Mouse (Mus musculus): ENCODE data around the gene Fxyd7.

DNA sequence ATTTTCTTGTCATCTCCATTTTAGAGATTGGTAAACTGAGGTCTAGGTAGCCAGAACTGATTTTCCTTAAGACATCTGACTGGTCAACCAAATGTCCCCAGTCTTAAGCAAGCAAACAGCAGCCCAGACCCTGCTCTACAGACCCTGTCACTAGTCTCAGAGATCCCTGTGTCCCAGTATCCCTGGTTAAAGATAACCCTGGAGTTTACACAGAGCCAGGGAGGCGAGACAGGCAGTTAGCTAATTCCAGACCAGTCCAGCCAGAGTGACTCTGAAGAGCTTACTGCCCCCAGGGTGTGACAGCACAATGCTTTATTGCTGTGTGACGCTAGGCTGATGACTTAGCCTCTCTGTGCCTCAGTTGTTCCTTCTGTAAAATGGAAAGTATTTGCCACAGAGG is 5.8 kb upstream of the Fxyd7 start, which contains the start of gene Fxyd1:
- TF ChIP-seq POLR2A (IDR thresholded peaks at IDR 0.05; ENCODE audit: borderline replicate concordance, insufficient read depth, low read length) (no peak), CTCF (IDR thresholded peaks at IDR 0.05; ENCODE audit: borderline replicate concordance, insufficient read depth, low read depth, low read length) (no peak)

Data from cerebellum, adult 2 months (tissue).